ENCODE assay signal across 15 mouse cellular contexts in the genomic region with DNA sequence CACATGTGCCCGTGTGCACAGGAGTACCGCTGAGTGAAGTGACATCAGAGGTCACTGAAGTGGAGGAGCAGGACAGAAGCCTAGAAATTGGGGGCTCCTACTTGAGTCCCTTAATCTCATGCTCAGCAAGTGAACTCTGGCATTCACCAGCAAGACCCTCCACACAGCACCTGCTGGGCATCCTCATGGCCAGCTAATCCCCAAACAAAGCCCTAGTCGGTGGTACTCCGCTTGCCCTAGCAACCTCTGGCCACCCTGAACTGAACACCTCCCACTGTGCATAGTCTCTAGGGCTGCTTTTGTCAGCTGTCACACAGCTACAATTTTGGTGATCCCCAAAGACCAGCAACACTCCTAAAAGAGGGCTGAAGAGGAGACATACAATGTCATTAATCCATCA.
"Had no signal": no experiment of that assay in that cellular context is flagged by ENCODE, and none has a peak within 500 bp of the region (broad histone marks: within the 10 kb centered on the region; RNA-seq: fewer than 3 reads in every experiment).

No protein-coding gene starts in this region.

- H3K9me3 ChIP-seq: intestine, embryonic 15.5 days; kidney, embryonic 15.5 days; liver, embryonic 13.5 days; midbrain, embryonic 13.5 days had no signal

- H3K4me3 ChIP-seq: intestine, embryonic 15.5 days; kidney, embryonic 15.5 days; liver, embryonic 13.5 days; midbrain, embryonic 13.5 days had no signal

- H3K9ac ChIP-seq: intestine, embryonic 15.5 days; kidney, embryonic 15.5 days; liver, embryonic 13.5 days; lung, embryonic 14.5 days; midbrain, embryonic 13.5 days had no signal

- H3K36me3 ChIP-seq: liver, embryonic 13.5 days; midbrain, embryonic 13.5 days had no signal

- DNase-seq: kidney, adult 11 months; kidney, adult 8-10 months; kidney, postnatal 10 days; kidney, postnatal 36 days; layer of hippocampus, adult 9-11 months; left cerebral cortex, postnatal 4 days; liver, embryonic 13.5 days; lung, embryonic 14.5 days; right cerebral cortex, postnatal 25 days; thymus, adult 18-20 months; thymus, postnatal 36 days had no signal

- H3K27me3 ChIP-seq: intestine, embryonic 15.5 days; kidney, embryonic 15.5 days; midbrain, embryonic 13.5 days had no signal

- H3K4me2 ChIP-seq: intestine, embryonic 15.5 days; kidney, embryonic 15.5 days; liver, embryonic 13.5 days; lung, embryonic 14.5 days; midbrain, embryonic 13.5 days had no signal

- ATAC-seq: intestine, embryonic 15.5 days; midbrain, embryonic 13.5 days had no signal

- H3K27ac ChIP-seq: intestine, embryonic 15.5 days; liver, embryonic 13.5 days; macrophage; midbrain, embryonic 13.5 days had no signal

- H3K4me1 ChIP-seq: liver, embryonic 13.5 days had no signal
